Mouse (Mus musculus): ENCODE measurements around the gene Myo9b. TPM values are rescaled to one million over a fixed set of nuclear protein-coding genes. Genes with fewer than 3 reads are reported as not detected.
A peak's percentile ranks its signal among the peaks of the same experiment; 100 is the strongest.
"Not testable (repeated sequence)": the region's sequence is repeated elsewhere in the genome, so short reads cannot be mapped to it uniquely, and the experiment has no call there.

Gene Myo9b
- polyA plus RNA-seq, 1 experiment from 2014 or later, result 16.8 TPM

- H3K4me3 ChIP-seq (ENCODE audit: control insufficient read depth in 1 of 2, insufficient read depth in 1 of 2, low read depth in 1 of 2, low read length in 2 of 2), result no peak overlapping the region
- no peak overlapping the region for H3K4me2 ChIP-seq (ENCODE audit: low read length)
- WGBS, result 79% methylated on average over 1 of the region's 1 CpGs
- peaks cover 83% of the 10 kb centered on the region for H3K36me3 ChIP-seq (ENCODE audit: control insufficient read depth, insufficient read depth, low read length)
- no peaks in the 10 kb centered on the region for H3K4me1 ChIP-seq (ENCODE audit: control insufficient read depth in 2 of 2, insufficient read depth in 2 of 2, low read length in 2 of 2)
- no peaks in the 10 kb centered on the region for H3K9me3 ChIP-seq (ENCODE audit: control insufficient read depth, low read length)
- no peak overlapping the region for H3K27ac ChIP-seq (replicated peaks in 1 of 2; ENCODE audit: control insufficient read depth in 1 of 2, insufficient read depth in 1 of 2, low read depth in 2 of 2, low read length in 2 of 2)
- no peak overlapping the region for H3K9ac ChIP-seq (ENCODE audit: low read length)
- no peak; the same call in 1 of the 2 replicates for ATAC-seq (ENCODE audit: insufficient number of reproducible peaks, insufficient read depth, low FRiP score, low read depth)
- H3K27me3 ChIP-seq (ENCODE audit: control insufficient read depth, insufficient read depth, low read length), result no peaks in the 10 kb centered on the region
Observed at GRCm38 (mm10) chr8:71324848-71325247, 52.3 kb downstream of the Myo9b start.

- peaks cover 80% of the 10 kb centered on the region for H3K36me3 ChIP-seq (ENCODE audit: control insufficient read depth, insufficient read depth, low read length)
Observed at GRCm38 (mm10) chr8:71337834-71338233, 65.3 kb downstream of the Myo9b start.

GRCm38 (mm10) chr8:71340625-71341024, 68.1 kb downstream of the Myo9b start:
- H3K27me3 ChIP-seq (ENCODE audit: control insufficient read depth, insufficient read depth, low read length), result no peaks in the 10 kb centered on the region
- no peaks in the 10 kb centered on the region for H3K9me3 ChIP-seq (ENCODE audit: control insufficient read depth, low read length)
- H3K4me2 ChIP-seq (ENCODE audit: low read length), result no peak overlapping the region
- no peak overlapping the region for H3K27ac ChIP-seq (replicated peaks in 1 of 2; ENCODE audit: control insufficient read depth in 1 of 2, insufficient read depth in 1 of 2, low read depth in 2 of 2, low read length in 2 of 2)
- H3K36me3 ChIP-seq (ENCODE audit: control insufficient read depth, insufficient read depth, low read length), result peaks cover 89% of the 10 kb centered on the region
- no peak overlapping the region for H3K4me3 ChIP-seq (ENCODE audit: control insufficient read depth in 1 of 2, insufficient read depth in 1 of 2, low read depth in 1 of 2, low read length in 2 of 2)
- ATAC-seq (ENCODE audit: insufficient number of reproducible peaks, insufficient read depth, low FRiP score, low read depth), result no peak
- H3K9ac ChIP-seq (ENCODE audit: low read length), result no peak overlapping the region
- WGBS, result 76% methylated on average over 5 of the region's 5 CpGs
- H3K4me1 ChIP-seq (ENCODE audit: control insufficient read depth in 2 of 2, insufficient read depth in 2 of 2, low read length in 2 of 2), result no peaks in the 10 kb centered on the region

More at GRCm38 (mm10) chr8:71337834-71338233, 65.3 kb downstream of the Myo9b start:
- not testable (repeated sequence) for H3K9me3 ChIP-seq (ENCODE audit: control insufficient read depth, low read length); H3K9ac ChIP-seq (ENCODE audit: low read length); H3K27ac ChIP-seq (replicated peaks in 1 of 2; ENCODE audit: control insufficient read depth in 1 of 2, insufficient read depth in 1 of 2, low read depth in 2 of 2, low read length in 2 of 2); H3K27me3 ChIP-seq (ENCODE audit: control insufficient read depth, insufficient read depth, low read length); H3K4me1 ChIP-seq (ENCODE audit: control insufficient read depth in 2 of 2, insufficient read depth in 2 of 2, low read length in 2 of 2); H3K4me2 ChIP-seq (ENCODE audit: low read length); ATAC-seq (ENCODE audit: insufficient number of reproducible peaks, insufficient read depth, low FRiP score, low read depth); H3K4me3 ChIP-seq (ENCODE audit: control insufficient read depth in 1 of 2, insufficient read depth in 1 of 2, low read depth in 1 of 2, low read length in 2 of 2)
- 93% methylated on average over 6 of the region's 6 CpGs for WGBS

- H3K4me2 ChIP-seq (ENCODE audit: low read length), result no peak overlapping the region
- ATAC-seq (ENCODE audit: insufficient number of reproducible peaks, insufficient read depth, low FRiP score, low read depth), result no peak
- no peaks in the 10 kb centered on the region for H3K9me3 ChIP-seq (ENCODE audit: control insufficient read depth, low read length)
- no peak overlapping the region for H3K4me3 ChIP-seq (ENCODE audit: control insufficient read depth in 1 of 2, insufficient read depth in 1 of 2, low read depth in 1 of 2, low read length in 2 of 2)
- no peaks in the 10 kb centered on the region for H3K27me3 ChIP-seq (ENCODE audit: control insufficient read depth, insufficient read depth, low read length)
- H3K4me1 ChIP-seq (ENCODE audit: control insufficient read depth in 2 of 2, insufficient read depth in 2 of 2, low read length in 2 of 2), result no peaks in the 10 kb centered on the region
- WGBS, result 77% methylated on average over 1 of the region's 1 CpGs
- peaks cover 98% of the 10 kb centered on the region for H3K36me3 ChIP-seq (ENCODE audit: control insufficient read depth, insufficient read depth, low read length)
- no peak overlapping the region for H3K27ac ChIP-seq (replicated peaks in 1 of 2; ENCODE audit: control insufficient read depth in 1 of 2, insufficient read depth in 1 of 2, low read depth in 2 of 2, low read length in 2 of 2)
- H3K9ac ChIP-seq (ENCODE audit: low read length), result no peak overlapping the region
Observed at GRCm38 (mm10) chr8:71346581-71346980, 74.1 kb downstream of the Myo9b start.

GRCm38 (mm10) chr8:71351117-71351516, 78.6 kb downstream of the Myo9b start:
- Histone ChIP-seq H3K4me2 (ENCODE audit: low read length) (no peak overlapping the region), H3K9me3 (ENCODE audit: control insufficient read depth, low read length) (no peaks in the 10 kb centered on the region), H3K4me1 (ENCODE audit: control insufficient read depth in 2 of 2, insufficient read depth in 2 of 2, low read length in 2 of 2) (no peaks in the 10 kb centered on the region), H3K4me3 (ENCODE audit: control insufficient read depth in 1 of 2, insufficient read depth in 1 of 2, low read depth in 1 of 2, low read length in 2 of 2) (no peak overlapping the region), H3K9ac (ENCODE audit: low read length) (no peak overlapping the region), H3K27me3 (ENCODE audit: control insufficient read depth, insufficient read depth, low read length) (no peaks in the 10 kb centered on the region), H3K27ac (replicated peaks in 1 of 2; ENCODE audit: control insufficient read depth in 1 of 2, insufficient read depth in 1 of 2, low read depth in 2 of 2, low read length in 2 of 2) (no peak overlapping the region), H3K36me3 (ENCODE audit: control insufficient read depth, insufficient read depth, low read length) (peaks cover 98% of the 10 kb centered on the region)
- ATAC-seq (ENCODE audit: insufficient number of reproducible peaks, insufficient read depth, low FRiP score, low read depth), result no peak
- 37% methylated on average over 3 of the region's 3 CpGs for WGBS

- H3K4me3 ChIP-seq (ENCODE audit: control insufficient read depth in 1 of 2, insufficient read depth in 1 of 2, low read depth in 1 of 2, low read length in 2 of 2), result no peak overlapping the region
- H3K9ac ChIP-seq (ENCODE audit: low read length), result no peak overlapping the region
- 96% methylated on average over 1 of the region's 1 CpGs for WGBS
- H3K36me3 ChIP-seq (ENCODE audit: control insufficient read depth, insufficient read depth, low read length), result peaks cover 98% of the 10 kb centered on the region
- no peaks in the 10 kb centered on the region for H3K9me3 ChIP-seq (ENCODE audit: control insufficient read depth, low read length)
- H3K27me3 ChIP-seq (ENCODE audit: control insufficient read depth, insufficient read depth, low read length), result no peaks in the 10 kb centered on the region
- H3K4me1 ChIP-seq (ENCODE audit: control insufficient read depth in 2 of 2, insufficient read depth in 2 of 2, low read length in 2 of 2), result no peaks in the 10 kb centered on the region
- no peak for ATAC-seq (ENCODE audit: insufficient number of reproducible peaks, insufficient read depth, low FRiP score, low read depth)
- H3K27ac ChIP-seq (replicated peaks in 1 of 2; ENCODE audit: control insufficient read depth in 1 of 2, insufficient read depth in 1 of 2, low read depth in 2 of 2, low read length in 2 of 2), result no peak overlapping the region
- H3K4me2 ChIP-seq (ENCODE audit: low read length), result no peak overlapping the region
Observed at GRCm38 (mm10) chr8:71351520-71351919, 79.0 kb downstream of the Myo9b start.

- 86% methylated on average over 3 of the region's 3 CpGs for WGBS
- Histone ChIP-seq H3K4me3 (ENCODE audit: control insufficient read depth in 1 of 2, insufficient read depth in 1 of 2, low read depth in 1 of 2, low read length in 2 of 2) (no peak overlapping the region), H3K9me3 (ENCODE audit: control insufficient read depth, low read length) (no peaks in the 10 kb centered on the region), H3K36me3 (ENCODE audit: control insufficient read depth, insufficient read depth, low read length) (peaks cover 86% of the 10 kb centered on the region), H3K9ac (ENCODE audit: low read length) (no peak overlapping the region), H3K27me3 (ENCODE audit: control insufficient read depth, insufficient read depth, low read length) (no peaks in the 10 kb centered on the region), H3K27ac (replicated peaks in 1 of 2; ENCODE audit: control insufficient read depth in 1 of 2, insufficient read depth in 1 of 2, low read depth in 2 of 2, low read length in 2 of 2) (no peak overlapping the region), H3K4me2 (ENCODE audit: low read length) (no peak overlapping the region), H3K4me1 (ENCODE audit: control insufficient read depth in 2 of 2, insufficient read depth in 2 of 2, low read length in 2 of 2) (no peaks in the 10 kb centered on the region)
- ATAC-seq (ENCODE audit: insufficient number of reproducible peaks, insufficient read depth, low FRiP score, low read depth), result no peak
Observed at GRCm38 (mm10) chr8:71358026-71358425, 85.5 kb downstream of the Myo9b start.

GRCm38 (mm10) chr8:71366771-71367528, 94.4 kb downstream of the Myo9b start, which contains the start of gene Use1:
Use1 (plus strand) TSS chr8:71366848.
- H3K9me3 ChIP-seq (ENCODE audit: control insufficient read depth, low read length), result no peaks in the 10 kb centered on the region
- no peaks in the 10 kb centered on the region for H3K27me3 ChIP-seq (ENCODE audit: control insufficient read depth, insufficient read depth, low read length)
- H3K4me3 ChIP-seq (ENCODE audit: control insufficient read depth in 1 of 2, insufficient read depth in 1 of 2, low read depth in 1 of 2, low read length in 2 of 2), result peak within 1 kb of the TSS; percentile 66 to 80
- peaks cover 4 to 24% of the 10 kb centered on the region in 2 experiments for H3K4me1 ChIP-seq (ENCODE audit: control insufficient read depth in 2 of 2, insufficient read depth in 2 of 2, low read length in 2 of 2)
- under 1% methylated on average over 56 of the region's 56 CpGs for WGBS
- H3K27ac ChIP-seq (replicated peaks in 1 of 2; ENCODE audit: control insufficient read depth in 1 of 2, insufficient read depth in 1 of 2, low read depth in 2 of 2, low read length in 2 of 2), result peak within 1 kb of the TSS; percentile 89 to 95
- ATAC-seq (ENCODE audit: insufficient number of reproducible peaks, insufficient read depth, low FRiP score, low read depth), result peak; percentile 74; the same call in 1 of the 2 replicates
- H3K36me3 ChIP-seq (ENCODE audit: control insufficient read depth, insufficient read depth, low read length), result peaks cover 14% of the 10 kb centered on the region
- peak within 1 kb of the TSS; percentile 86 for H3K9ac ChIP-seq (ENCODE audit: low read length)
- H3K4me2 ChIP-seq (ENCODE audit: low read length), result peak within 1 kb of the TSS; percentile 70

Data from heart, embryonic 14.5 days (tissue).